Mouse (Mus musculus): ENCODE results near the gene Ubxn4. TPM values are rescaled to one million over a fixed set of nuclear protein-coding genes. Genes with fewer than 3 reads are reported as not detected.

Gene Ubxn4
- polyA plus RNA-seq (2014; fragmentation: Nextera tagmentation; extraction: Ambion mirVana), result 59.4 and 62.4 TPM in 2 replicates

DNA sequence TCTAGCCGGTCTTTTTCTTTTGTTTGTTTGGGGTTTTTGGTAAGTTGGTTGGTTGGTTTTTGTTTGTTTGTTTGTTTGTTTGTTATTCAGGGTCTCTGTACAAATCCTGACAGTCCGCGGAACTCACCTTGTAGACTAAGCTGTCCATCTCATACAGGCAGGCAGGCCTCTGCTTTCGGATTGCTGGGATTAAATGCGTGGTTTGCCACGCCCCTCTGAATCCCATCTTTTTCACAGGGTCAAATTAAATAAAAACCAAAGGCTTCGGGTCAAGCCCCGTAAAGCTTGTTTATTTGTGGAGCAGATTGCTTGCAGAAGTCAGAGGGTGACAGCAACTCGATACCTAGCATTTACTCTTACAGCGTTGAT lies at the start of gene Ubxn4:
Gene Ubxn4, plus strand, starts transcription at position 338 of the 369 bp plus-strand sequence.
- Histone ChIP-seq H3K9ac (ENCODE audit: low read depth, low read length) (peak within 1 kb of the TSS; percentile 88), H3K4me2 (peak within 1 kb of the TSS; percentile 85), H3K27ac (ENCODE audit: low read depth, low read length) (peak within 1 kb of the TSS; percentile 90), H3K4me1 (ENCODE audit: control insufficient read depth, insufficient read depth, low read length) (peaks cover 4% of the 10 kb centered on the region; the same call in 1 of the 2 replicates), H3K36me3 (ENCODE audit: control insufficient read depth, insufficient read depth, low read length) (no peaks in the 10 kb centered on the region), H3K27me3 (ENCODE audit: control insufficient read depth, insufficient read depth, low read length) (no peaks in the 10 kb centered on the region), H3K9me3 (replicated peaks; ENCODE audit: control insufficient read depth, low read length) (no peaks in the 10 kb centered on the region), H3K4me3 (ENCODE audit: low read depth, low read length) (peak within 1 kb of the TSS; percentile 81)
- 10% methylated on average over 10 of the region's 10 CpGs for WGBS (ENCODE audit: insufficient replicate concordance)
- ATAC-seq (replicated peaks; ENCODE audit: insufficient number of reproducible peaks, low FRiP score, low TSS enrichment), result no peak

DNA sequence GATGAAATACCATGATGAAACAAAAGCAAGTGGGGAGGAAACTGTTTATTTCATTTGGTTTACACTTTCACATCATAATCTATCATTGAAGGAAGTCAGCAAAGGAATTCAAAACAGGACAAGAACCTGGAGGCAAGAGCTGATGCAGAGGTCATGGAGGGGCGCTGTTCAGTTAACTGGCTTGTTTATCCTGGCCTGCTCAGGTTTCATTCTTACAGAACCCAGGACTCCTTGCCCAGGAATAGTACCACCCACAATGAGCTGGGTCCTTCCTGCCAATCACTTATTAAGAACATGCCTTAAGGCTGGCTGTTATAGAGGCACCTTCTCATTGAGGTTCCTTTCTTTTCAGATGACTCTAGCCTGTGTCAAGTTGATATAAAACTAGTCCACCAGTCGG lies 49.8 kb upstream of the Ubxn4 start:
- Histone ChIP-seq H3K36me3 (ENCODE audit: control insufficient read depth, insufficient read depth, low read length) (peaks cover 10% of the 10 kb centered on the region), H3K4me2 (no peak overlapping the region), H3K27me3 (ENCODE audit: control insufficient read depth, insufficient read depth, low read length) (no peaks in the 10 kb centered on the region), H3K4me3 (ENCODE audit: low read depth, low read length) (no peak overlapping the region), H3K27ac (ENCODE audit: low read depth, low read length) (no peak overlapping the region), H3K9ac (ENCODE audit: low read depth, low read length) (no peak overlapping the region), H3K9me3 (replicated peaks; ENCODE audit: control insufficient read depth, low read length) (no peaks in the 10 kb centered on the region), H3K4me1 (ENCODE audit: control insufficient read depth, insufficient read depth, low read length) (no peaks in the 10 kb centered on the region)
- 71% methylated on average over 2 of the region's 2 CpGs for WGBS (ENCODE audit: insufficient replicate concordance)
- ATAC-seq (replicated peaks; ENCODE audit: insufficient number of reproducible peaks, low FRiP score, low TSS enrichment), result no peak

DNA sequence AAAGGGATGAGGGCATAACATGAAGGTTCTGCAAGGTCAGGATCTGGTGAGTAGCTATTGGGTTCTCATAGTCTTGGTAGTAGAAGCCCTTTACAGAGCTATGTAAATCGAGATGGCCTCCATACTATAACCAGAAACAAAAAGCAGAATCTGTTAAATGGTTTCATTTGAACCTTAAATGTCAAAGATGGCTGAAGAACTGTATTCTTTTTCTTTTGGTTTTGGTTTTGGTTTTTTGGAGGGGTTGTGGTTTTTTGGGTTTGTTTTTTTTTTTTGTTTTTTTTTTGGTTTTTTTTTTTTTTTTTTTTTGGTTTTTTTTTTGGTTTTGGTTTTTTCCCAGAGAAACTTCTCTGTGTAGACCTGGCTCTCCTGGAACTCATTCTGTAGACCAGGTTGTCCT lies 46.4 kb upstream of the Ubxn4 start:
- Histone ChIP-seq H3K27me3 (ENCODE audit: control insufficient read depth, insufficient read depth, low read length) (no peaks in the 10 kb centered on the region), H3K9ac (ENCODE audit: low read depth, low read length) (no peak overlapping the region), H3K4me1 (ENCODE audit: control insufficient read depth, insufficient read depth, low read length) (no peaks in the 10 kb centered on the region), H3K4me3 (ENCODE audit: low read depth, low read length) (no peak overlapping the region), H3K36me3 (ENCODE audit: control insufficient read depth, insufficient read depth, low read length) (peaks cover 12% of the 10 kb centered on the region), H3K4me2 (no peak overlapping the region), H3K9me3 (replicated peaks; ENCODE audit: control insufficient read depth, low read length) (no peaks in the 10 kb centered on the region), H3K27ac (ENCODE audit: low read depth, low read length) (no peak overlapping the region)
- ATAC-seq (replicated peaks; ENCODE audit: insufficient number of reproducible peaks, low FRiP score, low TSS enrichment), result no peak
- 88% methylated on average over 1 of the region's 1 CpGs for WGBS (ENCODE audit: insufficient replicate concordance)

DNA sequence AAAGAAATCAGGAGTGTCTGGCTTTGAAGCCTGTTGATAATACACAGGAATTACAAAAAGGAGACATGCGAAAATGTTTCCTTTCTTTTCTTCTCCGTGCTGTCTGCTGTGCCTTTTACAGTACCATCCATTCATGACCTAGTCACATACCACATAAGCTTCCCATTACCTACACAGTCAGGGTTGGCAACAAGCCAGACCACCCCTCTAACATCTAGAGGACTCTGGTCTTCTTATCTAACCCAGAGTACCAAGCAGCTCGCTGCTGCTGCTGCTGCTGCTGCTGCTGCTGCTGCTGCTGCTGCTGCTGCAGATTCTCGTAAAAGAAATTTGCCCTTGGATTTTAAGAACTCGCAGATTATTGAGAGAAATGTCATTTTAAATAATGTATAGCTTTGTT lies 30.5 kb upstream of the Ubxn4 start:
- H3K4me1 ChIP-seq (ENCODE audit: control insufficient read depth, insufficient read depth, low read length), result no peaks in the 10 kb centered on the region
- no peaks in the 10 kb centered on the region for H3K27me3 ChIP-seq (ENCODE audit: control insufficient read depth, insufficient read depth, low read length)
- no peak overlapping the region for H3K27ac ChIP-seq (ENCODE audit: low read depth, low read length)
- ATAC-seq (replicated peaks; ENCODE audit: insufficient number of reproducible peaks, low FRiP score, low TSS enrichment), result peak; percentile 80
- H3K9ac ChIP-seq (ENCODE audit: low read depth, low read length), result no peak overlapping the region
- 48% methylated on average over 5 of the region's 5 CpGs for WGBS (ENCODE audit: insufficient replicate concordance)
- no peak overlapping the region for H3K4me2 ChIP-seq
- peaks cover 6% of the 10 kb centered on the region for H3K36me3 ChIP-seq (ENCODE audit: control insufficient read depth, insufficient read depth, low read length)
- no peak overlapping the region for H3K4me3 ChIP-seq (ENCODE audit: low read depth, low read length)
- no peaks in the 10 kb centered on the region for H3K9me3 ChIP-seq (replicated peaks; ENCODE audit: control insufficient read depth, low read length)

DNA sequence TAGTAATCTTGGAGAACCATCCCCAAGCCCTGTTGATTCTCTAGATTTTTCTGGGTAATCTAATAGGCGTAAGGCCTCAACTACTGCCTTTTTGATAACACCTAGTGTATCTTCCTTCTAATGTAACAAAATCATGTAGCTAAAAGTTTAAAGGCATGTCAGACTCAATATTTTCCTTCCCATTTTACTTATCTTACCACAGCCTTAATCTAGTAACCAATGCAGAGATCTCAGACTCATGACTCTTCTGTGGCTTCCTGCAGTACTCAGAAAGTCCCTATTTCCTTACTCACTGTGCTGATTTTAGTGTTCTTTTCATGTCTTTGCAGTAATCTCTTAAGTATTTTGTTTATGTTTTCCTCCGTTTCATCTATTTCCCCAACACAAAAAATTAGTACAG lies 21.9 kb upstream of the Ubxn4 start:
- H3K9me3 ChIP-seq (replicated peaks; ENCODE audit: control insufficient read depth, low read length), result no peaks in the 10 kb centered on the region
- no peak overlapping the region for H3K4me2 ChIP-seq
- WGBS (ENCODE audit: insufficient replicate concordance), result 89% methylated on average over 2 of the region's 2 CpGs
- H3K4me1 ChIP-seq (ENCODE audit: control insufficient read depth, insufficient read depth, low read length), result no peaks in the 10 kb centered on the region
- no peak overlapping the region for H3K4me3 ChIP-seq (ENCODE audit: low read depth, low read length)
- no peak overlapping the region for H3K27ac ChIP-seq (ENCODE audit: low read depth, low read length)
- no peak for ATAC-seq (replicated peaks; ENCODE audit: insufficient number of reproducible peaks, low FRiP score, low TSS enrichment)
- peaks cover 3% of the 10 kb centered on the region; the same call in 1 of the 2 replicates for H3K36me3 ChIP-seq (ENCODE audit: control insufficient read depth, insufficient read depth, low read length)
- no peak overlapping the region for H3K9ac ChIP-seq (ENCODE audit: low read depth, low read length)
- no peaks in the 10 kb centered on the region for H3K27me3 ChIP-seq (ENCODE audit: control insufficient read depth, insufficient read depth, low read length)

DNA sequence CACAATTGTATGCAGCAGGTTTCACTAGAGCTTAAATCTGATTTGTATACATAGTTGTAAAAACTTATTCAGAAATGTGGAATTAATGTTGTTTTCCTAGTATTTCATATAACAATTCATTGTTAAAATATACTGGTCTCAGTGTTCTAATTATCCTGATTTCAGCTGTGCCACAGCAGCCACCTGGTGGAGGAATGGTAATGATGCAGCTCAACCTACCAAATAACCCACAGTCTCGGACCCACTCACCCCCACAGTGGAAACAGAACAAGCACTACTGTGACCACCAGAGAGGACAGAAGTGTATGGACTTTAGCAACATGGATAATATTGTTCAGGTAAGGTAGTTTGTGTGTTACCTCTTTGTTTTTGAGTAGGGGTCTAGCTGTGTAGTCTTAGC lies 20.5 kb upstream of the Ubxn4 start:
- Histone ChIP-seq H3K4me3 (ENCODE audit: low read depth, low read length) (no peak overlapping the region), H3K36me3 (ENCODE audit: control insufficient read depth, insufficient read depth, low read length) (peaks cover 3% of the 10 kb centered on the region; the same call in 1 of the 2 replicates), H3K27me3 (ENCODE audit: control insufficient read depth, insufficient read depth, low read length) (no peaks in the 10 kb centered on the region), H3K27ac (ENCODE audit: low read depth, low read length) (no peak overlapping the region), H3K9me3 (replicated peaks; ENCODE audit: control insufficient read depth, low read length) (no peaks in the 10 kb centered on the region), H3K4me2 (no peak overlapping the region), H3K4me1 (ENCODE audit: control insufficient read depth, insufficient read depth, low read length) (no peaks in the 10 kb centered on the region), H3K9ac (ENCODE audit: low read depth, low read length) (no peak overlapping the region)
- 86% methylated on average over 1 of the region's 1 CpGs for WGBS (ENCODE audit: insufficient replicate concordance)
- ATAC-seq (replicated peaks; ENCODE audit: insufficient number of reproducible peaks, low FRiP score, low TSS enrichment), result no peak

DNA sequence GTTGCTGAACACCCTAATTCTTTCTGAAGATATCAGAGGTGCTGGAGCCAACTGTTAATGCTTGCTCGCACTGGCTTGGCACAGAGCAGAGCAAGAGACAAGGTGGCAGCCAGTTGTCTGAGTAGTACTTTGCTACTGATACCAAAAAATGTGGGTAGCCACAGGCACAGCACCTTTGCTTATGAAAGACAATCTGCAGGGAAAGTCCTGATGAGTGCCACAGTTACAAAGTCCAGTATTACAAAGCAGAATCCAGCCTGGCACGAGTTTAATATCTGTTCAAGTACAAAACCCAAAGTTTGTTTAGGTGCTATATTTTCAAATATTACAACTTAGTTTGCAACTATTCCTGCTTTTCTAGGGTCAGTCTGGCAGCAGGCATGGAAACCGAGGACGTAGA lies 8.6 kb upstream of the Ubxn4 start:
- Histone ChIP-seq H3K9me3 (replicated peaks; ENCODE audit: control insufficient read depth, low read length) (no peaks in the 10 kb centered on the region), H3K27ac (ENCODE audit: low read depth, low read length) (no peak overlapping the region), H3K36me3 (ENCODE audit: control insufficient read depth, insufficient read depth, low read length) (peaks cover 28% of the 10 kb centered on the region), H3K4me3 (ENCODE audit: low read depth, low read length) (no peak overlapping the region), H3K4me1 (ENCODE audit: control insufficient read depth, insufficient read depth, low read length) (no peaks in the 10 kb centered on the region), H3K4me2 (no peak overlapping the region), H3K27me3 (ENCODE audit: control insufficient read depth, insufficient read depth, low read length) (no peaks in the 10 kb centered on the region), H3K9ac (ENCODE audit: low read depth, low read length) (no peak overlapping the region)
- no peak for ATAC-seq (replicated peaks; ENCODE audit: insufficient number of reproducible peaks, low FRiP score, low TSS enrichment)
- 91% methylated on average over 4 of the region's 4 CpGs for WGBS (ENCODE audit: insufficient replicate concordance)

DNA sequence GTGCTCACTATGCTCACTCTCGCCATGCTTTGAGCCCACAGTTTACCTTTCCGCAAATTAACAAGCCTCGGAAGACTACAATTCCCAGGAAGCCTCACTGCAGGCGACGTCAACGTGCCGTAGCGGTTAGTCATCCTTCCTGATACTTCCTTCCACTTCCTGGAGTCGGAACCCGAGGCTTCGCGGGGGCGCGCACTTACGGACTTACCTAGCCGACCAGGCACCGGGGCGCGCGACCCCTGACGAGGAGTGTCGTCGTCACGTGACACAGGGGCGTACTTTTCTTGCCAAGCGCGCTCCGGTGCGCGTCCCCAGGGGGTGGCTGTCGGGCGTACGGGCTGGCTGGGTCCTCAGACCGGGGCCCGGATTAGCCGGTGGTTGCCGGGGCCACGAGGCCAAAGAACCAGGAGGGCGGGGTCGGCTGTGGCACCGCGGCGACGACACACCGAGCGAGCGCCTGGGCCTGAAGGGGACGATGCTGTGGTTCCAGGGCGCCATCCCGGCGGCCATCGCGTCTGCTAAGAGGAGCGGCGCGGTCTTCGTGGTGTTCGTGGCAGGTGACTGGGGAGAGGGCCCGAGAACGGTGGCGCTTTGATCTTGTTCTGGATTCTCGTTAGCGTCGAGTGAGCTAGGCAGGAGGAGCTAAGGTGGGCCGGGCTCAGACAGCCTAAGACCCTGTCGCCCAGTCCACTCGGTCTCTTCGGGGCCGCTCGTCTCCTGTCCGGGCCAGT lies 397 bp downstream of the Ubxn4 start:
- no peaks in the 10 kb centered on the region for H3K27me3 ChIP-seq (ENCODE audit: control insufficient read depth, insufficient read depth, low read length)
- H3K4me3 ChIP-seq (ENCODE audit: low read depth, low read length), result peak overlapping the region; percentile 81
- H3K4me1 ChIP-seq (ENCODE audit: control insufficient read depth, insufficient read depth, low read length), result peaks cover 4% of the 10 kb centered on the region; the same call in 1 of the 2 replicates
- peak overlapping the region; percentile 85 for H3K4me2 ChIP-seq
- peak; percentile 91 for ATAC-seq (replicated peaks; ENCODE audit: insufficient number of reproducible peaks, low FRiP score, low TSS enrichment)
- H3K9me3 ChIP-seq (replicated peaks; ENCODE audit: control insufficient read depth, low read length), result no peaks in the 10 kb centered on the region
- peak overlapping the region; percentile 88 for H3K9ac ChIP-seq (ENCODE audit: low read depth, low read length)
- peak overlapping the region; percentile 90 for H3K27ac ChIP-seq (ENCODE audit: low read depth, low read length)
- WGBS (ENCODE audit: insufficient replicate concordance), result under 1% methylated on average over 71 of the region's 71 CpGs
- H3K36me3 ChIP-seq (ENCODE audit: control insufficient read depth, insufficient read depth, low read length), result no peaks in the 10 kb centered on the region

Data from heart, embryonic 11.5 days (tissue).